Mouse (Mus musculus): ENCODE results near the gene Col25a1. TPM values are rescaled to one million over a fixed set of nuclear protein-coding genes. Genes with fewer than 3 reads are reported as not detected.

Gene Col25a1
- polyA plus RNA-seq, 1 experiment from 2014 or later = 1.0 TPM

DNA sequence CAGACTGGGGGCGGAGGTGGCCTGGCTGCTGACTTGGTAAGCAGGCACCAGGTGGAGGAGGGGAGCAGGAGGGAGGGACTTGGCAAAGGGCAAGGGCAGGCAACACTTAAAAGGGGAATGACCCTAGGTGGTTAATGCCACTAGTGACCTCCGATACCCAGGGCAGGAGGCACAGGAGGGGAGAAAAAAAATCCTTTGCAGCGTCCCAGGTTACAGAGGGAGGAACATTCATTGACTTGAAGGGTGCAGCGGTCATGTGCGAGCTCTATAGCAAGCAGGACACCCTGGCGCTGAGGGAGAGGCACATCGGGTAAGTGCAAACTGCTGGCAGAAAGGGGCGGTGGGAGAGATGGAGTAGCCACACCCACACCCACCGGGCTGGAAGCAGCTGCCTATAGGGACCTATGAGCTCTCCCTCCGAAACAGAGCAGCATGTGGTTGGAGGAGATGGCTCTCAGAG, 486.2 kb downstream of the Col25a1 start, which contains the start of gene Etnppl:
Etnppl (plus strand) TSS at position 10 of the 460 bp plus-strand sequence.
- ATAC-seq (ENCODE audit: low read depth) = peak; percentile 54; the same call in 1 of the 2 replicates
- Histone ChIP-seq H3K4me2 (ENCODE audit: low read depth, low read length) (peak within 1 kb of the TSS; percentile 18), H3K27ac (ENCODE audit: low read length) (no peak within 1 kb of the TSS), H3K4me3 (ENCODE audit: low read depth, low read length) (peak within 1 kb of the TSS; percentile 19; the same call in 1 of the 2 replicates), H3K9ac (ENCODE audit: low read depth, low read length) (no peak within 1 kb of the TSS), H3K4me1 (ENCODE audit: control insufficient read depth, low read depth, low read length) (no peaks in the 10 kb centered on the region), H3K36me3 (ENCODE audit: control insufficient read depth, insufficient read depth) (no peaks in the 10 kb centered on the region), H3K9me3 (replicated peaks; ENCODE audit: control insufficient read depth, low read length) (no peaks in the 10 kb centered on the region), H3K27me3 (ENCODE audit: control insufficient read depth, insufficient read depth, low read depth, low read length) (no peaks in the 10 kb centered on the region)
- 8% methylated on average over 10 of the region's 10 CpGs for WGBS (ENCODE audit: insufficient replicate concordance)

GRCm38 (mm10) chr3:130620517-130621146, 489.3 kb downstream of the Col25a1 start:
- H3K36me3 ChIP-seq (ENCODE audit: control insufficient read depth, insufficient read depth) = no peaks in the 10 kb centered on the region
- no peak overlapping the region for H3K4me2 ChIP-seq (ENCODE audit: low read depth, low read length)
- H3K9me3 ChIP-seq (replicated peaks; ENCODE audit: control insufficient read depth, low read length) = no peaks in the 10 kb centered on the region
- no peak overlapping the region for H3K9ac ChIP-seq (ENCODE audit: low read depth, low read length)
- no peaks in the 10 kb centered on the region for H3K4me1 ChIP-seq (ENCODE audit: control insufficient read depth, low read depth, low read length)
- no peak for ATAC-seq (ENCODE audit: low read depth)
- H3K4me3 ChIP-seq (ENCODE audit: low read depth, low read length) = no peak overlapping the region
- H3K27me3 ChIP-seq (ENCODE audit: control insufficient read depth, insufficient read depth, low read depth, low read length) = no peaks in the 10 kb centered on the region
- no peak overlapping the region for H3K27ac ChIP-seq (ENCODE audit: low read length)
- WGBS (ENCODE audit: insufficient replicate concordance) = 58% methylated on average over 12 of the region's 12 CpGs

DNA sequence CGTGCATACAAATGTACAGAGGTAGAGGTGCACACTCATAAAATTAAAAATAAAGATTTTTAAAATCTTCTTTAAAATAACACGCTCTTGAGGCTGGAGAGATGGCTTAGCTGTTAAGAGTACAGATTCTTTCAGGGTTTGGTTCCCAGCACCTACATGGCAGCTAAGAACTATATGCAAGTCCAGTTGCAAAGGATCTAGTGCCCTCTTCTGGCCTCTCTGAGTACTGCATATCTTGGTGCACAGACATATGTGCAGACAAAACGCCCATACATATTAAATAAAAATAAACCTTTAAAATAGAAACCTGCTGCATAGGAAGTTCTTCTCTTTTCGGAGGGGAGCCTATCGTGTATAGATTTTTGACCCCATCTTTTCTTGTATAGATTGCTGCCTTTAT, 497.1 kb downstream of the Col25a1 start:
- H3K27ac ChIP-seq (ENCODE audit: low read length) = no peak overlapping the region
- 62% methylated on average over 5 of the region's 5 CpGs for WGBS (ENCODE audit: insufficient replicate concordance)
- ATAC-seq (ENCODE audit: low read depth) = no peak
- H3K36me3 ChIP-seq (ENCODE audit: control insufficient read depth, insufficient read depth) = no peaks in the 10 kb centered on the region
- no peak overlapping the region for H3K4me2 ChIP-seq (ENCODE audit: low read depth, low read length)
- H3K9ac ChIP-seq (ENCODE audit: low read depth, low read length) = no peak overlapping the region
- no peaks in the 10 kb centered on the region for H3K27me3 ChIP-seq (ENCODE audit: control insufficient read depth, insufficient read depth, low read depth, low read length)
- no peak overlapping the region for H3K4me3 ChIP-seq (ENCODE audit: low read depth, low read length)
- no peaks in the 10 kb centered on the region for H3K9me3 ChIP-seq (replicated peaks; ENCODE audit: control insufficient read depth, low read length)
- H3K4me1 ChIP-seq (ENCODE audit: control insufficient read depth, low read depth, low read length) = no peaks in the 10 kb centered on the region

DNA sequence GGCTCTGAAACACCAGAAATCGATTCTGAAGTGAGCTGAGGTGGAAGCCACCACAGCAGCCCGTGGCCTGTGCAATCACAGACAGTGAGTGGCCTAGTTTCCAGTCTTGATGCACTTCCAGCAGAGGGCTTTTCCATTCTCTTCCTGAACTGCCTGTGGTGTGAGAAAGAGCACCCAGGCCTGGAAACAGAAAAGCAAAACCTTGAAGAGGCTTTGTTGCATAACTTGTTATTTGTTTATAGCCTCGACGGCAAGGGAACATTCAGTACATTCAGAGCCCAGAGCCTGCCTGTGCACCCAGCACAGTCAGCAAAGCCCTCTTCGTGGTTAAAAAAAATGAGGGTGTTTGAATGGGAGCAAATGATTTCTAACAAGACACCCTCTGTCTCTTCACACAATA, 502.6 kb downstream of the Col25a1 start:
- Histone ChIP-seq H3K4me3 (ENCODE audit: low read depth, low read length) (no peak overlapping the region), H3K4me1 (ENCODE audit: control insufficient read depth, low read depth, low read length) (no peaks in the 10 kb centered on the region), H3K9me3 (replicated peaks; ENCODE audit: control insufficient read depth, low read length) (no peaks in the 10 kb centered on the region), H3K9ac (ENCODE audit: low read depth, low read length) (no peak overlapping the region), H3K27me3 (ENCODE audit: control insufficient read depth, insufficient read depth, low read depth, low read length) (no peaks in the 10 kb centered on the region), H3K27ac (ENCODE audit: low read length) (no peak overlapping the region), H3K36me3 (ENCODE audit: control insufficient read depth, insufficient read depth) (no peaks in the 10 kb centered on the region), H3K4me2 (ENCODE audit: low read depth, low read length) (no peak overlapping the region)
- 45% methylated on average over 5 of the region's 5 CpGs for WGBS (ENCODE audit: insufficient replicate concordance)
- peak; percentile 13; the same call in 1 of the 2 replicates for ATAC-seq (ENCODE audit: low read depth)

DNA sequence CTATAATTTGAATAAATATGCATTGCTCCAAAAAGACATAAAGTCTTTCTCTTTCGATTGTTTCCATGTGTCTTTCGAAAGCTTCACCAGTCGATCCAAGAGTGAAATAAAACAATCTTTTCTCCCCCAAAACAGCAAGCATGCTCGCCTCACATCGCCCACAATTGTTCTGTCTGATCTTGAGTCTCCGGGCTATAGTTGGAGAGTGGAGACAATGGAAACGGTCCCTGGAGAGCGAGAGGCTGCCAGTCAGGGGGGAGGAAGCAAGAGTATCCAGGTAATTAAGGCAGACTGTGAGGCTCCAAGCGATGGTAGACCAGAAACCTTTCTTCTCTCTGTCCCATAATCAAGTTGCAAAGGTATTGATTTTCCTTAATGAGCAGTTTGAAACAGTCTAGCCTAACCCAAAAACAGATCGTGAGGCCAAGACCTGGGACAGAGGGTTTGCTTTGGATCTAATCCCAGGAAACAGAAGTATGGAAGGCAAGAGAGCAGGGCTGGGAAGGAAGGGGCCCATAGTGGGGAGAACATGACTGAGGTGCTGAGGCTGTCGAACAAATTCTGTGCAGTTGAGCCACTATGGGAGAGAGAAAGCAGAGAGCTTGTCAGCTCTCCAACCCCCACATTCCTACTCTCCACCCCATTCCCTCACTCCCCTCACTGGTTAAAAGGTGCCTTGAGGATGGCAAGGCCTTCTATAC, 515.0 kb downstream of the Col25a1 start:
- no peak overlapping the region for H3K27ac ChIP-seq (ENCODE audit: low read length)
- H3K9me3 ChIP-seq (replicated peaks; ENCODE audit: control insufficient read depth, low read length) = no peaks in the 10 kb centered on the region
- 66% methylated on average over 11 of the region's 11 CpGs for WGBS (ENCODE audit: insufficient replicate concordance)
- H3K36me3 ChIP-seq (ENCODE audit: control insufficient read depth, insufficient read depth) = no peaks in the 10 kb centered on the region
- H3K4me1 ChIP-seq (ENCODE audit: control insufficient read depth, low read depth, low read length) = no peaks in the 10 kb centered on the region; the same call in 1 of the 2 replicates
- H3K27me3 ChIP-seq (ENCODE audit: control insufficient read depth, insufficient read depth, low read depth, low read length) = no peaks in the 10 kb centered on the region
- H3K4me3 ChIP-seq (ENCODE audit: low read depth, low read length) = no peak overlapping the region
- H3K9ac ChIP-seq (ENCODE audit: low read depth, low read length) = no peak overlapping the region
- H3K4me2 ChIP-seq (ENCODE audit: low read depth, low read length) = no peak overlapping the region
- ATAC-seq (ENCODE audit: low read depth) = no peak

Other genes with a start within 250 kb of the Col25a1 start
- gene Casp6, start 230.1 kb upstream of the Col25a1 start, polyA plus RNA-seq (2015; fragmentation: Nextera tagmentation; extraction: Ambion mirVana) = 30.6 and 33.6 TPM in 2 replicates
- 14.9 and 15.4 TPM in 2 replicates for gene Mcub, start 161.3 kb upstream of the Col25a1 start, polyA plus RNA-seq (2015; fragmentation: Nextera tagmentation; extraction: Ambion mirVana)
- gene Sec24b, start 69.9 kb upstream of the Col25a1 start, polyA plus RNA-seq (2015; fragmentation: Nextera tagmentation; extraction: Ambion mirVana) = 7.3 and 10.3 TPM in 2 replicates